Mouse (Mus musculus) right cerebral cortex, postnatal 36 days (tissue): ENCODE data around the gene Ucp2.
"Not testable (repeated sequence)": the region's sequence is repeated elsewhere in the genome, so short reads cannot be mapped to it uniquely, and the experiment has no call there.

Experiments used
- DNase-seq, 2 experiments: peaks; one replicate each; pipeline ENCODE4 v3.0.0; 2022; ENCODE audit warnings: low spot score in 2 of 2, mixed read lengths in 1 of 2

The Ucp2 gene

GRCm38 (mm10) chr7:100479823-100480164 is 13.3 kb upstream of the Ucp2 start:
- no peak for DNase-seq

GRCm38 (mm10) chr7:100480175-100480574 is 13.0 kb upstream of the Ucp2 start:
- DNase-seq = no peak

- DNase-seq = not testable (repeated sequence)
Observed at GRCm38 (mm10) chr7:100482046-100482445, 11.1 kb upstream of the Ucp2 start.

GRCm38 (mm10) chr7:100484493-100484892 is 8.6 kb upstream of the Ucp2 start:
- DNase-seq = no peak

GRCm38 (mm10) chr7:100487301-100487700 is 5.8 kb upstream of the Ucp2 start:
- no peak for DNase-seq

- DNase-seq = no peak
Observed at GRCm38 (mm10) chr7:100488474-100489048, 4.6 kb upstream of the Ucp2 start.

- DNase-seq = no peak
Observed at GRCm38 (mm10) chr7:100492391-100493116, 583 bp upstream of the Ucp2 start.

- no peak for DNase-seq
Observed at GRCm38 (mm10) chr7:100493484-100494414, 612 bp downstream of the Ucp2 start.

- no peak for DNase-seq
Observed at GRCm38 (mm10) chr7:100494415-100494831, 1.3 kb downstream of the Ucp2 start.

- no peak for DNase-seq
Observed at GRCm38 (mm10) chr7:100495042-100495441, 1.9 kb downstream of the Ucp2 start.

GRCm38 (mm10) chr7:100495581-100496251 is 2.6 kb downstream of the Ucp2 start:
- peak; percentile 69 to 73 for DNase-seq

GRCm38 (mm10) chr7:100496371-100496770 is 3.2 kb downstream of the Ucp2 start:
- no peak for DNase-seq

- no peak for DNase-seq
Observed at GRCm38 (mm10) chr7:100496791-100497190, 3.7 kb downstream of the Ucp2 start.

- no peak for DNase-seq
Observed at GRCm38 (mm10) chr7:100497402-100497801, 4.3 kb downstream of the Ucp2 start.

GRCm38 (mm10) chr7:100497982-100498381 is 4.8 kb downstream of the Ucp2 start:
- no peak for DNase-seq

- no peak for DNase-seq
Observed at GRCm38 (mm10) chr7:100499465-100499864, 6.3 kb downstream of the Ucp2 start.

GRCm38 (mm10) chr7:100500276-100500977 is 7.3 kb downstream of the Ucp2 start:
- no peak for DNase-seq

GRCm38 (mm10) chr7:100501027-100501843 is 8.1 kb downstream of the Ucp2 start:
- no peak for DNase-seq

- no peak for DNase-seq
Observed at GRCm38 (mm10) chr7:100501844-100502373, 8.8 kb downstream of the Ucp2 start.

GRCm38 (mm10) chr7:100502374-100502922 is 9.3 kb downstream of the Ucp2 start:
- no peak for DNase-seq
